Mouse (Mus musculus): ENCODE results near the gene Htra3.
A peak's percentile ranks its signal among the peaks of the same experiment; 100 is the strongest.

Gene Htra3

GRCm38 (mm10) chr5:35653743-35654395, 25.7 kb downstream of the Htra3 start:
- peak; percentile 32 for DNase-seq (ENCODE audit: low spot score)

GRCm38 (mm10) chr5:35652872-35653271, 26.7 kb downstream of the Htra3 start:
- no peak for DNase-seq (ENCODE audit: low spot score)

- DNase-seq (ENCODE audit: low spot score), result no peak
Observed at GRCm38 (mm10) chr5:35652319-35652718, 27.3 kb downstream of the Htra3 start.

- no peak for DNase-seq (ENCODE audit: low spot score)
Observed at GRCm38 (mm10) chr5:35648230-35648629, 31.4 kb downstream of the Htra3 start.

- DNase-seq (ENCODE audit: low spot score), result no peak
Observed at GRCm38 (mm10) chr5:35647562-35647961, 32.0 kb downstream of the Htra3 start.

- DNase-seq (ENCODE audit: low spot score), result no peak
Observed at GRCm38 (mm10) chr5:35646927-35647326, 32.7 kb downstream of the Htra3 start.

- no peak for DNase-seq (ENCODE audit: low spot score)
Observed at GRCm38 (mm10) chr5:35645938-35646493, 33.6 kb downstream of the Htra3 start.

- no peak for DNase-seq (ENCODE audit: low spot score)
Observed at GRCm38 (mm10) chr5:35644082-35644481, 35.5 kb downstream of the Htra3 start.

GRCm38 (mm10) chr5:35643401-35644048, 36.1 kb downstream of the Htra3 start:
- DNase-seq (ENCODE audit: low spot score), result no peak

GRCm38 (mm10) chr5:35641961-35642584, 37.5 kb downstream of the Htra3 start:
- no peak for DNase-seq (ENCODE audit: low spot score)

GRCm38 (mm10) chr5:35636016-35636415, 43.6 kb downstream of the Htra3 start:
- DNase-seq (ENCODE audit: low spot score), result no peak

GRCm38 (mm10) chr5:35632841-35633240, 46.7 kb downstream of the Htra3 start:
- no peak for DNase-seq (ENCODE audit: low spot score)

- no peak for DNase-seq (ENCODE audit: low spot score)
Observed at GRCm38 (mm10) chr5:35631755-35632154, 47.8 kb downstream of the Htra3 start.

GRCm38 (mm10) chr5:35631224-35631623, 48.4 kb downstream of the Htra3 start:
- no peak for DNase-seq (ENCODE audit: low spot score)

- DNase-seq (ENCODE audit: low spot score), result no peak
Observed at GRCm38 (mm10) chr5:35630706-35631105, 48.9 kb downstream of the Htra3 start.

- DNase-seq (ENCODE audit: low spot score), result no peak
Observed at GRCm38 (mm10) chr5:35629333-35629732, 50.2 kb downstream of the Htra3 start.

GRCm38 (mm10) chr5:35628685-35629084, 50.9 kb downstream of the Htra3 start:
- no peak for DNase-seq (ENCODE audit: low spot score)

- DNase-seq (ENCODE audit: low spot score), result no peak
Observed at GRCm38 (mm10) chr5:35627307-35627840, 52.2 kb downstream of the Htra3 start.

GRCm38 (mm10) chr5:35626408-35626807, 53.2 kb downstream of the Htra3 start:
- no peak for DNase-seq (ENCODE audit: low spot score)

GRCm38 (mm10) chr5:35624751-35625239, 54.8 kb downstream of the Htra3 start:
- DNase-seq (ENCODE audit: low spot score), result no peak

- DNase-seq (ENCODE audit: low spot score), result no peak
Observed at GRCm38 (mm10) chr5:35623831-35624230, 55.8 kb downstream of the Htra3 start.

GRCm38 (mm10) chr5:35621114-35621513, 58.5 kb downstream of the Htra3 start:
- DNase-seq (ENCODE audit: low spot score), result peak; percentile 28

GRCm38 (mm10) chr5:35616943-35617342, 62.6 kb downstream of the Htra3 start:
- peak; percentile 27 for DNase-seq (ENCODE audit: low spot score)
